Mouse (Mus musculus): Measurements from ENCODE around the gene Vmn1r203.
"Not testable (repeated sequence)": the region's sequence is repeated elsewhere in the genome, so short reads cannot be mapped to it uniquely, and the experiment has no call there.

The Vmn1r203 gene

DNA sequence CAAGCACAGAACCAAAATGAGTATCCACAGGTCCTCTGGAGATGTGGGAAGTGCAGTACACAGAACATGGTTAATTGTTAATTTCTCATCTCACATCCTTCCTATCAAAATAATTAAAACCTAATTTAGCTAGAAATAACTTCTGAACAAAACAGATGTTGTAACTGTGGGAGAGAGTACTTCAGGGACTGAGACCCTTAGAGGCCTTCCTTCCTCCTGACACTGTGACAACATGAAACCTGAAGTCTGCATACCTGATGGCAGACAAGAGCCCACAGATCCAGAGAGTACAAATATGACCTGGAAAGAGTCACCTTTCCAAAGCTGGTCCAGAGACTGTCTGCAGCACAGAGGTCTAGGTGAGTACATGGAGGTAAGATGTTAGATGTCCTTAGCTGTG, at the start of gene Vmn1r203:
TSS of gene Vmn1r203 (plus strand) at position 301 of the 400 bp plus-strand sequence.
- DNase-seq: no peak

DNA sequence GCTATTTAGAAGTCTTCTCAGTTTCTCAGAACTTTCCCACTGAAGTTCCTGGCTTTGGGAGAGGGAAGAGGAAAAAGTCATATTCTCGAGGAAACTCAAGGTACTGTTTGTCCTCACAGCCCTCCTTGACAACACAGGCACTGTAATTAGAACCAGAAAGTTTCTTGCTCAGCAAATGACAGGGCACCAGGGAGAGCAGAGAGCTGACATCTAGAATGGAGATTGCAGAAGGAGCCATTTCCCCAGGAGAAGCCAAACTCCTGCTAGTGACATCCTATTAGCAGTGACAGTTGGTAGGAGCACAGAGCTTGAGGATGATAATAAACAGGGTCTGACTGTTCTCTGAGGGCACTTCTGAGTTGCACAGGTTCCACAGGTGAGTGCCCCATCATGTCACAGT, 46.3 kb upstream of the Vmn1r203 start, which contains the start of gene Vmn1r201:
TSS of gene Vmn1r201 (plus strand) at position 301 of the 400 bp plus-strand sequence.
- no peak for DNase-seq

DNA sequence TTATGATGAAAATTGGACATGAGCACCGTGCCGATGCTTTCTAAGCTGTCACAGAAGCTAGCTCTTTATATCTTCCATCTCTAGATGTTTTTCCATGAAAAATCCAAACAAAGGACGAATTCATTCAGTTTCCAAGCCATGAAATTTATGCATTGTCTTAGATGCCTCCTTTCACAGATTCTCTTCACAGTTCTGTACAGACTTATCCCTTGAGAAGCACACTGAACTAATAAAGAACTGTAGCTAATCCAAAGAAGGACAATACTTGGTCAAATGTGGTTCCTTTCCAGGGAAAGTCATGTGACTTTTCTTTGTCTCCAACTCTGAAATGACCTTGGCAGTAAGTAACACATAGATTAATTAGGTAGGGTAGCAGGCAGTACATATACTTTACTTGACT, 15.5 kb upstream of the Vmn1r203 start:
- DNase-seq: no peak

DNA sequence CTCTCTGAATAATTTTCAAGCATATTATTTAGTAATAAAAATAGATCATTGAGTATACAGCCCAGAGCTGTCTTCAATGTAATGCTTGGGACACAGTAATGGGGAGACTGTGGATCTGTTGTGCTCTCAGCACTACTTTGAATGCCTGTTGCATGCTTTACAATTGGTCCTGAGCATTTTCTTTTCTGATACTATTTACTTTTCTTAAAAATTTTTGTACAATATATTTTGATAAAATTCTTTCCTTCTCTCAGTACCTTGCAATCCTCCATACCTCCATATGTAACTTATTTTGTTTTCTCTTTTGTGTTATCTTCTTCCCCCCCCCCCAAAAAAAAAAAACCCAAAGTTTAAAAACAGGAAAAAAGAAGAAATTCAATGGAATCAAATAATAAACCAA, 12.6 kb upstream of the Vmn1r203 start, which contains the start of gene Vmn1r202:
TSS of gene Vmn1r202 (minus strand) at position 101 of the 400 bp plus-strand sequence.
- DNase-seq: no peak

DNA sequence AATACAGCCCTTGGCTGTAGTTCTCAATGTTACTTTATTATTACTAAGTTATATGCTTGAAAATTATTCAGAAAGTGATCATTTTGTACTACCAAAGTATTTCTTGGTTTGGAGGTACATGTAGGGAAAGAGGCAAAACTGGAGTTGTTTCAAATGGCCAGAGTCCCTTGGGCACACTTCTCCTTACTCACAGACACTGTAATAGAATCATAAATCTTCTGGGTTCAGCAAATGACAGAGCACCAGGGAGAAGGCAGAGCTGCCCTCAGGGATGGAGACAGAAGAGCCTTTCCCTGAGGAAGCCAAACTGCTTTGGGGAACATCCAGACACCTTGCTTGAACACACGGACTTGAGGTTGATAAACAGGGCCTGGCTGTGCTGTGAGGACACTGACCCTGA, 35.0 kb downstream of the Vmn1r203 start, which contains the start of gene Vmn1r204:
TSS of gene Vmn1r204 (plus strand) at position 301 of the 400 bp plus-strand sequence.
- not testable (repeated sequence) for DNase-seq

DNA sequence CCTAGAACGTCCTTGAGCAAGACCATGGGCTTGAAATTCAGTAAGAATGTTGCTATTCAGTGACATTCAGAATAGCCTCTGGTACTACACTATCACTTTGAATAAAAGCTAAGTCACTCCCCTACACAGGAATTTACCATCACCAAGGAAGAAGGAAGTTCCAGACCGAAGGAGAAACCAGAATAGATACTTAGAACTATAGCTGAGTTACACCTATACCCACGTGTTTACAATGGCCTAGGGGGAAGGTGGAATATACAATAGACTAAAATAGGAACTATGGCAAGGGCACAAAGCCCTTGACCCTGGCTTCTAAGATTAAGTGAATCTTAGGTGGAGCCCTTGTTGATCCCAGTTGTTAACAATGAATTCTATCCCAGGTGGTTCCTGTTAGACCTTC, 57.0 kb downstream of the Vmn1r203 start:
- DNase-seq: not testable (repeated sequence)

Measured in lung, postnatal 4 days (tissue).